Mouse (Mus musculus) testis, adult 2 months (tissue): Measurements from ENCODE around the gene Scel.

Experiments
- CTCF ChIP-seq: fragments of 200-500 bp; IDR thresholded peaks from 2 replicates; pipeline ENCODE4 v1.5.1; 2012; ENCODE audit warnings: low read depth, mild to moderate bottlenecking, inconsistent platforms, low read length, moderate library complexity; ENCODE audit not compliant: control insufficient read depth, insufficient read depth, insufficient replicate concordance
- POLR2A ChIP-seq: fragments of 200-500 bp; IDR thresholded peaks from 2 replicates; pipeline ENCODE4 v1.6.1; 2012; ENCODE audit warnings: low read depth, mild to moderate bottlenecking, inconsistent platforms, low read length, moderate library complexity; ENCODE audit not compliant: control insufficient read depth

DNA sequence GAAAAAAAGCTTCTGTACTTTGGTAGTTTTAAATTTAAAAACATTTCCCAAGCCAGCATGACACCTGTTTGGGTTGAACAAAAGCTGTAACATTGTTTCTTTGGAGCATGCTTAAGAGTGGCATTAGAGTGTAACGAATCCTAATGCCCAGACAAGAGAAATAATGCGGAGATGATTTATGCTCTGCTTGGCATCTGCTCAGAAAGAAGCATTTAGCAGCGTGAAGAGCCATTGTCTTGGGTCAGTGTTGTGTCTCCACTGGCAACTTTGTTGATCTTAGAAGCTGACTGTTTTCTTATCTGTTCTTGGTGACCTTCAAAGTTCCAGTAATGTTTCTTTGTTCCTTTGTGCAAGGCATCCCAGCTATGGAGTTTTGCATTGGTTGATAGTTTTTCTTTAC lies 130.8 kb downstream of the Scel start:
- TF ChIP-seq CTCF (no peak), POLR2A (no peak)
